Mouse (Mus musculus) neural tube, embryonic 11.5 days (tissue): ENCODE data around the gene Rrp36. TPM values are rescaled to one million over a fixed set of nuclear protein-coding genes. Genes with fewer than 3 reads are reported as not detected.
A peak's percentile ranks its signal among the peaks of the same experiment; 100 is the strongest.

ENCODE experiments used
- ATAC-seq: fragments of 200-750 bp; cut with Nextera tagmentation; 2 replicates; pipeline ENCODE4 v1.8.0; 2017; ENCODE audit warnings: moderate number of reproducible peaks, mild to moderate bottlenecking, moderate TSS enrichment, moderate library complexity; ENCODE audit not compliant: insufficient read depth, low FRiP score, low TSS enrichment
- DNase-seq: peaks from one replicate; pipeline ENCODE4 v3.0.0-alpha.2; 2015; ENCODE audit warnings: low spot score
- H3K27ac ChIP-seq: fragments of 300-500 bp; sonication (generic); 2 replicates; pipeline ENCODE4 v1.5.1; 2014; ENCODE audit warnings: low read depth, mild to moderate bottlenecking, low read length
- H3K27me3 ChIP-seq: fragments of 300-500 bp; sonication (generic); 2 replicates; pipeline ENCODE4 v1.6.1; 2014; ENCODE audit warnings: mild to moderate bottlenecking, low read length, mixed read lengths; ENCODE audit not compliant: control insufficient read depth, insufficient read depth
- H3K36me3 ChIP-seq: fragments of 300-500 bp; sonication (generic); 2 replicates; pipeline ENCODE4 v1.6.1; 2014; ENCODE audit warnings: mild to moderate bottlenecking, low read length, moderate library complexity, mixed read lengths; ENCODE audit not compliant: control insufficient read depth, insufficient read depth
- H3K4me1 ChIP-seq: fragments of 300-500 bp; sonication (generic); 2 replicates; pipeline ENCODE4 v1.6.1; 2014; ENCODE audit warnings: low read length, mixed read lengths; ENCODE audit not compliant: control insufficient read depth, insufficient read depth
- H3K4me2 ChIP-seq: fragments of 300-500 bp; sonication (generic); 2 replicates; pipeline ENCODE4 v1.6.1; 2014; ENCODE audit warnings: low read depth, mild to moderate bottlenecking, moderate library complexity
- H3K4me3 ChIP-seq: fragments of 300-500 bp; sonication (generic); 2 replicates; pipeline ENCODE4 v1.5.1; 2014; ENCODE audit warnings: low read depth, low read length
- H3K9ac ChIP-seq: fragments of 300-500 bp; sonication (generic); 2 replicates; pipeline ENCODE4 v1.6.1; 2014; ENCODE audit warnings: mild to moderate bottlenecking, low read length
- H3K9me3 ChIP-seq: fragments of 300-500 bp; sonication (generic); 2 replicates; pipeline ENCODE4 v1.6.1; 2016; ENCODE audit warnings: low read length; ENCODE audit not compliant: control insufficient read depth
- WGBS: fragments of 180-500 bp; shearing (Covaris S2); extraction: QIAGEN DNeasy Blood & Tissue Kit; methylation state at CpG from one replicate; pipeline ENCODE4 v1.1.7; 2014; 5-methylcytosine and 5-hydroxymethylcytosine counted together
- polyA plus RNA-seq: library from polyadenylated mRNA; unstranded; fragments of >200 nt; fragmentation: Nextera tagmentation; extraction: Ambion mirVana; gene quantifications from 2 replicates; pipeline ENCODE4 v1.2.1, GENCODE M21; 2014

The Rrp36 gene
- polyA plus RNA-seq, 1 experiment from 2014 or later = 49.8 TPM

DNA sequence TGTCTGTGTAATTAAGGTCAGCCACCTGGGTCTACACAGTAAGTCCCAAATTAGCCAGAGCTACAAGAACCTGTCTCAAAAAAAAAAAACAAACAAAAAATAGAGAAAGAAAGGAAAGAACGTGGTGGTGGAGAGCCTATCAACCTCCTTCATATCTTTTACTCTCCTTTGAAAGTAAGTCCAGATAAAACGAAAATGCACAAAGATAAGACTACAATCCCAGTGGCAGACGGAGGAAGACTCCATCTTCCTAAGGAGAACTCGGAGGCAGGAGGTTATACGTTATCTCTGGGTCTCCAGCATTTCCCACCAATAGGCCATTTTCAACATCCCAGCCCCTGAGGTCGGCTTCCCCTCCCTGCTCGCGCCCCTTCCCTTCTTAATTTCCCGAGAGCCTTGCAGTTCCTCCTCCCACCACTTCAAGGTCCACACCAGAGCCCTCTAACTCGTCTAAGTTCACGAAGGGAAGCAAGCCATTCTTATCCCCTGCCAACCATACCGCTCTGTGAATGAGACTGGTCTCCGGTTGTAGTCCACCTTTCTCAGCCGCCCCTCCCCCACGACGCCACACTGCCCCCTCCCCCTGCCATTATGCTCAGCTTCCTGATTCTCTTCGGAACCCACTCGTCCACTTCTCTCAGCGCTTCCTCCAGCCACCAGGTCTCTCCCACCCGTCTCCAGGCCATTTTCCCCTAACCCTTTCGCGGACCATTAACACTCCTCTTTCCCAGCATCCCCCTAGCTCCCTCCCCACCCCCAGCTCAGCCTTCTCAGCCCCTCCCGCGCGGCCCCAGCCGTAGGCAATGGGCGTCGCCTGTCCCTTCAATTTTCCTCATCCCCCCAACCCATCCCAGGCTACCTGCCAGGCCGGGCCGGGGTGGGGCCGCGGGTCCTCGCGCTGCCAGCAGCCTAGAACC, 5.9 kb upstream of the Rrp36 start:
- no peaks in the 10 kb centered on the region for H3K27me3 ChIP-seq
- H3K4me1 ChIP-seq = peaks cover 8% of the 10 kb centered on the region
- ATAC-seq (peak; percentile 4), DNase-seq (peak; percentile 64)
- peaks cover 24% of the 10 kb centered on the region for H3K36me3 ChIP-seq
- H3K9ac ChIP-seq = peak overlapping the region; percentile 62
- 2% methylated on average over 34 of the region's 34 CpGs for WGBS
- H3K4me3 ChIP-seq = peak overlapping the region; percentile 58
- H3K27ac ChIP-seq = peak overlapping the region; percentile 73
- H3K4me2 ChIP-seq = peak overlapping the region; percentile 69
- no peaks in the 10 kb centered on the region for H3K9me3 ChIP-seq

DNA sequence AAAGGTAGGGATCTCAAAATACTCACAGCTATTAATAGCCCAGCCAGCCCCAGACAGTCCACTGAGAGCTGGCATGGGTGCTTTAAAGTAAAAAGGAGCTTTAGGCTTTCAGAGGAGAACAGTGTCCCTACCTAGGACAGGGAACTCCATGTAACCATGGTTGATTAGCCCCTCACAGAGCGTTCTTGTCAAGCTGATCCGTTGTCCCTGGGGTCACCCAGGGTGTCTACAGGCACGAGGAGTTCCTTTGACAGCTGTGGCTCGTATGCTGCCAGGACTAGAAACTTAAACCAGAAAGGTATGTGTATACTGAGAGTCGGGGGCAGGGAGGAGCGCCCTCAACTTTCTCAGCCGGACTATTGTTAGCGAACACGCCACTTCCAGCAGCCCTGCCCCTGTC, 4.8 kb upstream of the Rrp36 start:
- peaks cover 18% of the 10 kb centered on the region for H3K36me3 ChIP-seq

DNA sequence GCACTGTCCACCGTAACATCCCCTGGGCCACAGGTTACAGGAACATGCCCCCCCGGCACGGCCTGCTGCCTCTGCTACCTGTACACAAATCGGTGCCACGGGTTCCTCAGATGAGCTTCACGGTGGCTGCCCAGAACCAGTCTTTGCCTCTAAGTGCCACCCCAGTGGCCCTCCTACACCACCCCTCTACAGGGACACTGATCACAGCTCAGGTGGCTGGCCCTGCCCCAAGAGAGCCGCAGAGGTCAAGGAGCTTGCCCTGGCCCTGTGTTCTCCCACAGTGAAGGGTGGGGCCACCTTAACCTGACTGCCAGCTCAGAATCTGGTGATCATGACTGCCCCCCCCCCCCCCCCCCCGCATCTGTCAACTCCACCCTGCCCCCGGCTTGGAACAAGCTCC, 4.3 kb upstream of the Rrp36 start, which contains the start of gene Mea1:
TSS of gene Mea1 (plus strand) at position 378 of the 400 bp plus-strand sequence.
- WGBS = 89% methylated on average over 8 of the region's 9 CpGs
- H3K9me3 ChIP-seq = no peaks in the 10 kb centered on the region
- H3K27me3 ChIP-seq = no peaks in the 10 kb centered on the region
- H3K4me2 ChIP-seq = peak within 1 kb of the TSS; percentile 69
- H3K36me3 ChIP-seq = peaks cover 14% of the 10 kb centered on the region
- no peak within 1 kb of the TSS for H3K27ac ChIP-seq
- peak within 1 kb of the TSS; percentile 62 for H3K9ac ChIP-seq
- peaks cover 10% of the 10 kb centered on the region for H3K4me1 ChIP-seq
- H3K4me3 ChIP-seq = peak within 1 kb of the TSS; percentile 58
- ATAC-seq (no peak), DNase-seq (no peak)

More for the DNA sequence above, 4.8 kb upstream of the Rrp36 start:
- Histone ChIP-seq H3K9ac (no peak overlapping the region), H3K4me1 (peaks cover 8% of the 10 kb centered on the region), H3K27ac (no peak overlapping the region), H3K27me3 (no peaks in the 10 kb centered on the region), H3K4me2 (peak overlapping the region; percentile 69; the same call in 1 of the 2 replicates), H3K4me3 (no peak overlapping the region), H3K9me3 (no peaks in the 10 kb centered on the region)
- DNase-seq = no peak
- WGBS = 74% methylated on average over 9 of the region's 9 CpGs
- ATAC-seq = no peak

DNA sequence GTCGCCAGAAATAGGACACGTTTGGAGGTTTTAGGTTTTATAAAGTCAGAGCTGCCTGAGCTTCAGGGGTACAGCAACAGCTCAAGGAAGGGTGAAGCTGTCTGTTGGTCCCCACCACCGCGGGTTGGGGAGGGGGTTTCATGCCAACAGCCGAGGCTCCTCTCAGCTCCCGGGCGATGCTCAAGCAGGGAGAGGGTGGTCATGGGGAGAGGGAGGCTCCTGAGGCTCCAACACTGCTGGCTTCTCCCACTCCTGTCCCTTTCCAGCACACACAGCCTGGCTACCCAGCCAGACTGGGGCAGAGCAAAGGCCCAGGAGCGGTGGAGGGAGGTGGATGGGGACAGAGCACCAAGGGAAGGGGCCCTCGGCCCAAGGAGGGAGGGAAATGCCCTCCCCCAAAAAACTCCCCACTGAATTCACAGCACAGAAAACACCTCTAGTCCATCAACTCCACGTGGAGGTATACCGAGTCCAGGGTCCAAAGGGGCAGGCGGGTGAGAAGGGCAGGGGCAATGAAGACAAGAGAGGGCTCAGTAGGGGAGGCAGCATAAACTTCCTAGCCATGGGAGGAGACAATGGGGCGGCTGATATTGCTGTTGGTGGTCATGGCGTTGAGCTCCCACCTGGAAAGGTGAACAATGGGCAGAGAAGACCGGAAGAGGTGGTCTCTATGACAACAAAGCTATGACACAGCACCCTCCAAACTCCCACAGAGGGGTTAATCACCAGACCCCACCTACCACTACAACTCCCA, 555 bp upstream of the Rrp36 start:
- DNase-seq (no peak), ATAC-seq (peak; percentile 41)
- Histone ChIP-seq H3K4me1 (peaks cover 6% of the 10 kb centered on the region; the same call in 1 of the 2 replicates), H3K27me3 (no peaks in the 10 kb centered on the region), H3K36me3 (peaks cover 16% of the 10 kb centered on the region), H3K4me2 (peak overlapping the region; percentile 90), H3K4me3 (peak overlapping the region; percentile 77), H3K9ac (peak overlapping the region; percentile 55; the same call in 1 of the 2 replicates), H3K27ac (0 out of 2 replicates have a peak overlapping the region, but pooled peaks have one; percentile 45), H3K9me3 (no peaks in the 10 kb centered on the region)
- 14% methylated on average over 15 of the region's 15 CpGs for WGBS

DNA sequence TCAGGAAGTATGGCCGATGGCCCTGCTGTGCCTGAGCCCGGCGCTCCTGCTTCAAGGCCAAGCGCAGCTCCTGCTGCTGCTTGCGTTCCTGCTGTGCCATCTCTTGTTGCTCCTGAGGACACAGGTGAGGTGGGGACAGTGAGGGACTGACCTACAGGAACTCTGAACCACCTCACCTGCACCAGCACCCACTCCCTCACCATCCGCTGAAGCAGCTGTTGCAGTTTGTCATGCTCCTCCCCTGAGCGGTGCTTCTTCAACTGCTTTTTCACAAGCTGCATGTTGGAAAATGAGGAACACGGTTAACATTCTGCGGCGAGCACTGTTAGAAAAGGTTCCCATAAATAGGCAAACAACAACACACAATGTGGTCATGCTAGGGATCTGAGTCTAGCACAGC, 4.2 kb downstream of the Rrp36 start:
- H3K27me3 ChIP-seq = no peaks in the 10 kb centered on the region
- H3K36me3 ChIP-seq = peaks cover 10% of the 10 kb centered on the region
- H3K9me3 ChIP-seq = no peaks in the 10 kb centered on the region
- ATAC-seq (no peak), DNase-seq (no peak)
- no peak overlapping the region for H3K9ac ChIP-seq
- H3K4me2 ChIP-seq = no peak overlapping the region
- no peak overlapping the region for H3K27ac ChIP-seq
- no peak overlapping the region for H3K4me3 ChIP-seq
- peaks cover 6% of the 10 kb centered on the region; the same call in 1 of the 2 replicates for H3K4me1 ChIP-seq
- 95% methylated on average over 10 of the region's 10 CpGs for WGBS

DNA sequence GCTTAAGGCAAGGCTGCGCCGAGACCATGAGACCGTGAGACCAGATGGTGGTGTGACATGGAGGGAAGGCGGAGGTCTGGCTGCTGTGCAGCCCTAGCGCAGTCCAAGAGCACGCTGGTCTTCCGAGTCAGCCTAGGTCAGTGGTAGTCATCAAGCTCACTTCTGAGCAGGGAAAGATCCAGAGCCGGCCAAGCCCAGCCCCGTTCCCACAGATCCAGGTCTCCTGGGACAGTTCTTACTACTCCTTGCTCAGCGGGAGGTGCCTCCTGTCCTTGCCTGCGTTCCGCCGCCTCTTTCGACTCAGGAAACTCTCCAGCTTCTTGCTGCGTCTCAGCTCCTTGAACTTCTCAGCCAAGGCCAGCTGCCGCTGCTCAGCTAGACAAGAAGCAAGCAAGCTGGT, 6.4 kb downstream of the Rrp36 start:
- ATAC-seq (no peak), DNase-seq (no peak)
- no peaks in the 10 kb centered on the region for H3K4me1 ChIP-seq
- no peaks in the 10 kb centered on the region for H3K9me3 ChIP-seq
- H3K27me3 ChIP-seq = no peaks in the 10 kb centered on the region
- no peak overlapping the region for H3K4me3 ChIP-seq
- 93% methylated on average over 16 of the region's 16 CpGs for WGBS
- peaks cover 15% of the 10 kb centered on the region for H3K36me3 ChIP-seq
- H3K9ac ChIP-seq = no peak overlapping the region
- H3K4me2 ChIP-seq = no peak overlapping the region
- H3K27ac ChIP-seq = no peak overlapping the region

DNA sequence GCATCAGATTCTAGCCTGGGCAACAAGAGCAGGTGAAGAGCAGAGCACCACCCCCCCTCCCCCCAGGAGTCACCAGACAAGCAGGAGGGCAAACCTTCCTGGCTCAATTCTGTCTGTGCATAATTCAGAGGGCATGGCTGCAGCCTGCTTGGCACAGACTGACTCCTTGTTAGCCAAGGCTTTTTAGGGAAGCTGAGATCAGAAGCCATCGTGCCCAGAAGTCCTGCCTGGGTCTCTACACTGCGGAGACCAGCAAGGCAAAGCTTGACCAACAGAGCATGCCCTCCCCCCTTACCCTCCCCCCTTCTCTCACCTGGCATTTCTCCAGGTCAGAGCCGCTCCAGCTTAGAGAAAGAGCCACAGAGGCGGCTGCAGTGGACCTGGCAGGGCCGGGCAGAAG, 11.4 kb downstream of the Rrp36 start:
- WGBS = 94% methylated on average over 5 of the region's 5 CpGs
- no peak for ATAC-seq

DNA sequence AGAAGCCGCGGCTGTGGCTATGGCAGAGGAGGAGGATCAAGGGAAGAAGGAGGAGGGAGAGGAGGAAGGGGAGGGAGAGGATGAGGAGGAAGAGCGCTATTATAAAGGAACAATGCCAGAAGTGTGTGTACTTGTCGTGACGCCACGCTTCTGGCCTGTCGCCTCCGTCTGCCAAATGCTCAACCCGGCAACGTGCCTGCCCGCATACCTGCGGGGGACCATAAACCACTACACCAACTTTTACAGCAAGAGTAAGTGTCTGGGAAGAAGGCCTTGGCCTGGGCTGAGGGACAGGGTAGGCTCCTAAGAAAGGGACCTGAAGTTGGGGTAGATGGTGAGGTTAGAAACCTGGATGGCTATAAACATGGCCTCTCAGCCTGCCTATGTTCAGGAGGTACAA, 12.2 kb downstream of the Rrp36 start:
- no peaks in the 10 kb centered on the region for H3K4me1 ChIP-seq
- H3K36me3 ChIP-seq = peaks cover 28% of the 10 kb centered on the region
- H3K4me2 ChIP-seq = no peak overlapping the region
- 86% methylated on average over 12 of the region's 12 CpGs for WGBS
- no peak overlapping the region for H3K27ac ChIP-seq
- no peak overlapping the region for H3K4me3 ChIP-seq
- DNase-seq = no peak
- no peak for ATAC-seq
- H3K9me3 ChIP-seq = no peaks in the 10 kb centered on the region
- H3K9ac ChIP-seq = no peak overlapping the region
- no peaks in the 10 kb centered on the region for H3K27me3 ChIP-seq

More for the DNA sequence above, 11.4 kb downstream of the Rrp36 start:
- no peak for DNase-seq
- H3K4me1 ChIP-seq = no peaks in the 10 kb centered on the region
- H3K4me2 ChIP-seq = no peak overlapping the region
- H3K36me3 ChIP-seq = peaks cover 28% of the 10 kb centered on the region
- H3K4me3 ChIP-seq = no peak overlapping the region
- no peaks in the 10 kb centered on the region for H3K27me3 ChIP-seq
- H3K9ac ChIP-seq = no peak overlapping the region
- H3K9me3 ChIP-seq = no peaks in the 10 kb centered on the region
- H3K27ac ChIP-seq = no peak overlapping the region
